Mouse (Mus musculus) hindbrain, embryonic 13.5 days (tissue): ENCODE measurements at regions not wholly inside any gene's neighbourhood (a gene's known extent, or its start where the extent isn't known, plus 50 kb on each side); places are given as distances from the start of the nearest gene placed in this dataset.
A peak's percentile ranks its signal among the peaks of the same experiment; 100 is the strongest.

Experiments
- ATAC-seq: fragments of 200-750 bp; cut with Nextera tagmentation; 2 replicates; pipeline ENCODE4 v1.8.0; 2017; ENCODE audit warnings: moderate TSS enrichment; ENCODE audit not compliant: low FRiP score
- H3K27ac ChIP-seq: fragments of 300-500 bp; sonication (generic); 2 replicates; pipeline ENCODE4 v1.5.1; 2015; ENCODE audit warnings: inconsistent platforms, mild to moderate bottlenecking, moderate library complexity
- H3K27me3 ChIP-seq: fragments of 300-500 bp; sonication (generic); 2 replicates; pipeline ENCODE4 v1.6.1; 2015; ENCODE audit warnings: mild to moderate bottlenecking, inconsistent platforms
- H3K36me3 ChIP-seq: fragments of 300-500 bp; sonication (generic); 2 replicates; pipeline ENCODE4 v1.6.1; 2015; ENCODE audit warnings: mild to moderate bottlenecking, inconsistent platforms
- H3K4me1 ChIP-seq: fragments of 300-500 bp; sonication (generic); replicated peaks from 2 replicates; pipeline ENCODE4 v1.6.1; 2015; ENCODE audit warnings: inconsistent platforms
- H3K4me2 ChIP-seq: fragments of 300-500 bp; sonication (generic); 2 replicates; pipeline ENCODE4 v1.6.1; 2015; ENCODE audit warnings: inconsistent platforms, mild to moderate bottlenecking, moderate library complexity
- H3K4me3 ChIP-seq: fragments of 300-500 bp; sonication (generic); 2 replicates; pipeline ENCODE4 v1.5.1; 2015; ENCODE audit warnings: mild to moderate bottlenecking, inconsistent platforms
- H3K9ac ChIP-seq: fragments of 300-500 bp; sonication (generic); 2 replicates; pipeline ENCODE4 v1.6.1; 2015; ENCODE audit warnings: mild to moderate bottlenecking, inconsistent platforms
- H3K9me3 ChIP-seq: fragments of 300-500 bp; sonication (generic); 2 replicates; pipeline ENCODE4 v1.6.1; 2016; ENCODE audit warnings: inconsistent platforms
- WGBS: fragments of 180-500 bp; shearing (Covaris S2); methylation state at CpG from one replicate; pipeline ENCODE4 v1.1.7; 2015; 5-methylcytosine and 5-hydroxymethylcytosine counted together

DNA sequence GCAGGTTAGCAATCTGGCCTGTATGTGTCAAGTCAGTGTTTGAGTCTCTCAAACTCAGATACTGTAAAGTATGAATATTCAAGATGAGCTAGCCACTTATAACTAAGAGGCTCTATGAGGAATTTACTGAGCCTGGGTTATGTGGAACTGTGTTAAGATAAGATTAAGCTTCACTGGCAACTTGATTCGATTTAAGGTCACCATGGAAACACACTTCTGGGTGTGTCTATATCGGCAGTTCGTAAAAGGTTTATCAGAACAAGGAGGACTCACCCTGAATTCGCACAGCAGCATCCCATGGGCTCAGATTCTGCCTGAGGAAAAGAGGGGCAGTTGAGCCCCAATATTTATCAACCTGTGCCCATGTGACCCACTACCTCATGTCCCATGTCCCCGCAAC, 224.7 kb downstream of the Sox4 start:
- ATAC-seq = no peak

DNA sequence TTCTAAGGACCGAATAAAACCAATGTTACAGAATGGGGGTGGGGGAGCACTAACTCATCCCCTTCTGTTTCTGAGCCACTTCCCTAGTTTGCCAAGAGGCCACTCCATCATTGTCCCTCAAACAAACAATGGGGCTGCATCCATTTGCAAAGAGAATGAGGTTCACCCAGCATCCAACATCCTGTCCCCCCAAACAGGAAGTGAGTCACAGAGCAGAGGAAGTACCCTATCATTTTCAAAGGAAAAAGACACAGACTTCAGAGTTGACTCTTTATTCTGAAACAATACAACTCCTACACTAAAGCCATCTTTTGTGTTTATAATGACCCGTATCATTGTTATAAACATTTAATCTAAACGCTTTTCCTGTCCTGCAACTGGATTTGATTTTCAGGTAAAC, 229.2 kb downstream of the Sox4 start:
- Histone ChIP-seq H3K4me1 (peaks cover 38% of the 10 kb centered on the region), H3K27me3 (no peaks in the 10 kb centered on the region), H3K27ac (peak overlapping the region; percentile 42; the same call in 1 of the 2 replicates), H3K36me3 (no peaks in the 10 kb centered on the region), H3K4me2 (no peak overlapping the region), H3K4me3 (no peak overlapping the region), H3K9ac (no peak overlapping the region), H3K9me3 (no peaks in the 10 kb centered on the region)
- ATAC-seq = no peak
- WGBS = 74% methylated on average over 3 of the region's 3 CpGs

More for the DNA sequence above, 224.7 kb downstream of the Sox4 start:
- Histone ChIP-seq H3K27me3 (no peaks in the 10 kb centered on the region), H3K4me1 (0 out of 2 replicates have a peak, but pooled peaks cover 8% of the 10 kb centered on the region), H3K27ac (no peak overlapping the region), H3K36me3 (no peaks in the 10 kb centered on the region), H3K4me3 (no peak overlapping the region), H3K4me2 (no peak overlapping the region), H3K9ac (no peak overlapping the region), H3K9me3 (no peaks in the 10 kb centered on the region)
- 85% methylated on average over 5 of the region's 5 CpGs for WGBS

DNA sequence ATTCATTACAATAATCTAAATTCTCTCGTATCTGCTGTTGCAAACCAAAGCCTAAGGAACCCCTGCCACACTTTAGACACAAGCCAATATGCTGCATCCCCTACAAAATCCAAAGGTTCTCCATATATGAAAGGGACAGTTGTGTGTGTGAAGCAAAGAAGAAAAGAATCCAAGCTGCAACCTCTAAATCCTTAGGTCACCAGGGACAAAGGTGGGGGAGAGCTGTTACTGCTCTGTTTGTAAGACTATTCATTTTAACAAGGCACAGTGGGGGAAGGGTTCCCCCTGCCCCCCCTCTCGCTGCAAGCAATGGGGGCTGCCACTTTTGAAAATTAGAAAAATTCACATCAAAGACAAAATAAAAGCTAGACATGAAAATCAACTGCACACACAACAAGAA, 231.4 kb downstream of the Sox4 start:
- no peak overlapping the region for H3K4me3 ChIP-seq
- WGBS = 45% methylated on average over 2 of the region's 2 CpGs
- H3K36me3 ChIP-seq = no peaks in the 10 kb centered on the region
- no peaks in the 10 kb centered on the region for H3K27me3 ChIP-seq
- no peak for ATAC-seq
- peak overlapping the region; percentile 80 for H3K27ac ChIP-seq
- peak overlapping the region; percentile 43 for H3K9ac ChIP-seq
- H3K9me3 ChIP-seq = no peaks in the 10 kb centered on the region
- H3K4me2 ChIP-seq = peak overlapping the region; percentile 8
- peaks cover 59% of the 10 kb centered on the region for H3K4me1 ChIP-seq

DNA sequence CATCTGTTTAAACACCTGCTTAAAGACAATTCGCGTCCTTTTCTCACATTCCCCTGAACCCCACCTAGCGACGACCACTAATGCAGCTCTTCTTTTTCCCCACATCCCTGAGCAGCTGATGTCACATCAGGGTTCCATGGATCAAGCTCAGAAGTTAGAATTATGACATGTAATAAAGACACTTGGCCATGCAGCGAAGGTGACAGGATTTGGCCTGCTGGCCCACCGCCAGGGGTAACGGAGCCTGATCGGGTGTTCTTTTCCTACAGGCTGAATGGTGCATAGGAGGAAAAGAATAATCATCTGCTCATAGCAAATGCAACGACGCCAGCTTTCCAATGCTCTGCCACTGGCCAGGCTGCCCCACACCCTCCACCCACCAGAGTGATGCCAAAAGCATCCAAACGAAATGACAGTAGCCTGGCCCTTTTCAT, 231.9 kb downstream of the Sox4 start:
- H3K27me3 ChIP-seq = no peaks in the 10 kb centered on the region
- H3K9ac ChIP-seq = peak overlapping the region; percentile 43
- H3K27ac ChIP-seq = peak overlapping the region; percentile 80
- H3K4me1 ChIP-seq = peaks cover 59% of the 10 kb centered on the region
- H3K36me3 ChIP-seq = no peaks in the 10 kb centered on the region
- 34% methylated on average over 11 of the region's 11 CpGs for WGBS
- H3K4me3 ChIP-seq = no peak overlapping the region
- H3K4me2 ChIP-seq = peak overlapping the region; percentile 8
- no peak; the same call in 1 of the 2 replicates for ATAC-seq
- H3K9me3 ChIP-seq = no peaks in the 10 kb centered on the region

DNA sequence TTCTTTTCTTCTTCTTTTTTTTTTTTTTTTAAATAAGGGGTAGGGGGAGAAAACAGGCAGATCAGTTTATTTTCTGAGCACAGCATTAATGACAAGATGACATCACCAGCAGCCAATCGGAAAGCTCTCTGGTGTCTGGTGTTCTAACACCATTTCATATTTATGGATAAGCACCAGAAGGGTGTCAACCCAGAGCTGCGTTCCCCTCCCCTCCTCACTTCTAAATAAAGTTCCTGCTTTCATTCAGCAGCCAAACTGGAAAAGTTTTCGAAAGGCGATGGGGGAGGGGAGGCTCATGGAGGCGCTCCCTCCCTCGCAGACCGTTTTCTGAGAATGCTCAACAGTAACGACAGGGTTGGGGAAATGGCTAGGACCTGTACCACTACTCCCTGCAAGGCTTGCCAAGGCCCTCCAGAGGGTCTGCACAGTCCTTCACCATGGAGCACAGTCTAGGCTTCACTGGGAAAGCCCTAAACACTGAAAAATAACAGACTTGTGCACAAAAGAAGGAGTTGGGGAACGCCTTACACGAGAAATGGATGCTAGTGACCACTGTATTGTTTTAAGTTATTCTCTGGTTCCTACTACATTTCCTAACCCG, 232.8 kb downstream of the Sox4 start:
- Histone ChIP-seq H3K4me2 (peak overlapping the region; percentile 33), H3K9ac (no peak overlapping the region), H3K4me3 (no peak overlapping the region), H3K27me3 (no peaks in the 10 kb centered on the region), H3K9me3 (no peaks in the 10 kb centered on the region), H3K4me1 (peaks cover 59% of the 10 kb centered on the region), H3K36me3 (no peaks in the 10 kb centered on the region), H3K27ac (peak overlapping the region; percentile 80)
- ATAC-seq = 0 out of 2 replicates have a peak, but pooled peaks have one; percentile 36
- 41% methylated on average over 11 of the region's 11 CpGs for WGBS

DNA sequence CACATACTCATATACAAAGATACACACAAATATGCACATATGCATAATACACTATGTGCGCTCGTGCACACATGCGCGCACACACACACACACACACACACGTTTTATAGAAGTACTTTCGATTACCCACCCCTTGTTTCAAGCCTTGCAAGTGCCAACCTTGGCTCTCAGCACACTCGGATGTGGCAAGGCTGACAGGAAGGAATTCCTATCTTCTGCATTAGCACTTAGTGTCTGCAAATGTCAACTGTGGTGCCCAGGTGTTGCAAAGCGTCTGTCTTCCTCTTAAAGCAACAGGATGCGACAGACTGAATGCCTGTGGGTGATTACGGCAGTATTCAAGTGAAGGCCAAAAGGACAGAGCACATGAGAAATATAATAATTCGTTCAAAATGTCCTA, 233.3 kb downstream of the Sox4 start:
- H3K4me2 ChIP-seq = no peak overlapping the region
- H3K27ac ChIP-seq = peak overlapping the region; percentile 63
- H3K4me1 ChIP-seq = peaks cover 59% of the 10 kb centered on the region
- no peak overlapping the region for H3K9ac ChIP-seq
- 63% methylated on average over 11 of the region's 11 CpGs for WGBS
- H3K36me3 ChIP-seq = no peaks in the 10 kb centered on the region
- H3K27me3 ChIP-seq = no peaks in the 10 kb centered on the region
- H3K4me3 ChIP-seq = no peak overlapping the region
- H3K9me3 ChIP-seq = no peaks in the 10 kb centered on the region
- ATAC-seq = no peak

DNA sequence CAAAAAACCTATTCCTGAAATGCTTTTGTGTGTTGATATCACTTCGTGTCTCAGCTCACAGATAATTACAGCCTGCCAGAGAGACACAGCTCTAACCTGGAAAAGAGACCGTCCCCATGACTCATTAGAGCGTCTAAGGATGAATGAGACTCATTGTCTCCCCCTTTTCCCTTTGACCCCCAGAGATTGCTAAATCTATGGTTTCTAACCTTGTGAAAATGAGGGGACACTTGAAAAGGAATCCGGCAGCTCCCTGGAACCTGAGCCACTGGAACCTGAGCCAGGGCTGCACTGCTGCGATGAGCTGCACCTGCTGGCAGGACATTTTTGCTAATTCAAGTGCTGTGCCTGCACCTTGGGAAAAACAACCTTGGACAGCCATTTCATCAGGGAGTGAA, 234.6 kb downstream of the Sox4 start:
- Histone ChIP-seq H3K27me3 (no peaks in the 10 kb centered on the region), H3K36me3 (no peaks in the 10 kb centered on the region), H3K4me3 (no peak overlapping the region), H3K9ac (peak overlapping the region; percentile 55; the same call in 1 of the 2 replicates), H3K9me3 (no peaks in the 10 kb centered on the region), H3K4me2 (0 out of 2 replicates have a peak overlapping the region, but pooled peaks have one; percentile 4), H3K27ac (peak overlapping the region; percentile 88), H3K4me1 (peaks cover 59% of the 10 kb centered on the region)
- ATAC-seq = no peak
- 24% methylated on average over 5 of the region's 5 CpGs for WGBS

DNA sequence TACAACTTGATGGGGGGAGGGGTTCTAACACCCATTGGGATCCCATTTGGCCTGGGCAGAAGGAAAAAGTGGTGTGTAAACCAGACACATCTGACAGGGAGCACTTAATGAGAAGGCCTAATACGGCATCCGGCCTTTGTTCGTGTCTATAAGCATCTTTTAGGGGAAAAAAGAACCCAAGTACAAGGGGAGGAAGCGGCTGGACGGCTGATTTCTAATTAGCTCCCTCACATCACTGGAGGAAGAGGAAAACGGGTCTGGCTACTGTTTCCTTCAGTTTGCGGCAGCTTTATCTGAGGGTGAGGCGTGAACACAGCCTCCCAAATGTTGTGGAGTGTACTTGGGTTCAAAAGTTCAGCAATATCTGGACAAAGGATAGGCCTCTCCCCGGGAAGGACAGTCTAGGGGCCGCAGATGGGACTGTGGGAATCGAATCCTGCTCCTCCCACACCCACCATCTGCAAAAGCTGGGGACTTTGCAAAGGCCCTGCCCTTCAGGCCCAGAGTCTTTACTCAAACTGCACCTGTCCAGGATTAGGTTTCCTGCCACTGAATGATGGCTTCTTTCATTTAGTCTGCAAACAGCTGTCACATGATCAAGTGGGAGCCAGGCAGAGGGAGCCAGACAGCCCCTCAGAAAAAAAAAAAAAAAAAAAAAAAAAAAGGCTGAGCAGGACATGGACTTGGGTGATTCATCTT, 235.2 kb downstream of the Sox4 start:
- H3K36me3 ChIP-seq = no peaks in the 10 kb centered on the region
- peaks cover 59% of the 10 kb centered on the region for H3K4me1 ChIP-seq
- WGBS = 9% methylated on average over 11 of the region's 11 CpGs
- no peaks in the 10 kb centered on the region for H3K27me3 ChIP-seq
- no peaks in the 10 kb centered on the region for H3K9me3 ChIP-seq
- H3K27ac ChIP-seq = peak overlapping the region; percentile 88
- no peak overlapping the region for H3K4me3 ChIP-seq
- 0 out of 2 replicates have a peak overlapping the region, but pooled peaks have one; percentile 4 for H3K4me2 ChIP-seq
- ATAC-seq = peak; percentile 12
- H3K9ac ChIP-seq = peak overlapping the region; percentile 55

DNA sequence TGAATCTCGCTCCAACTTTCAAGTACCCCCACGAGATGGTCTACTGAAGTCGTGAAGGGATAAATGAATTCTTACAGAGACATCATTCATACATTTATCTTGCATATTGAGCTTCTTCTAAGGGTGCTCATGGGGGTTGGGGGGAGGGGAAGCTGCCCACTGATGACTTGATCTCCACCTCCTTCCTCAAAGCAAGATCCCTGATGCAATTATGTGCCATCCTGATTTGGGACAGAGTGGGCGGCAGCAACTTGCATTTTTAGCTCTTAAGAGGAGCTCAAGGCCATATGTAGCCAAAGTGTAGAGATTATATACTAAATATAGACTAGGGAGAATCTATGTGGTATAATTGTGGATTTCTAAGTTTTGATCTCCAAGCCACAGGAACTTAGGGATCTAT, 236.1 kb downstream of the Sox4 start:
- no peak for ATAC-seq
- 81% methylated on average over 4 of the region's 4 CpGs for WGBS
- Histone ChIP-seq H3K36me3 (no peaks in the 10 kb centered on the region), H3K4me3 (no peak overlapping the region), H3K27me3 (no peaks in the 10 kb centered on the region), H3K27ac (peak overlapping the region; percentile 88), H3K9ac (no peak overlapping the region), H3K4me1 (peaks cover 50% of the 10 kb centered on the region), H3K4me2 (no peak overlapping the region), H3K9me3 (no peaks in the 10 kb centered on the region)

DNA sequence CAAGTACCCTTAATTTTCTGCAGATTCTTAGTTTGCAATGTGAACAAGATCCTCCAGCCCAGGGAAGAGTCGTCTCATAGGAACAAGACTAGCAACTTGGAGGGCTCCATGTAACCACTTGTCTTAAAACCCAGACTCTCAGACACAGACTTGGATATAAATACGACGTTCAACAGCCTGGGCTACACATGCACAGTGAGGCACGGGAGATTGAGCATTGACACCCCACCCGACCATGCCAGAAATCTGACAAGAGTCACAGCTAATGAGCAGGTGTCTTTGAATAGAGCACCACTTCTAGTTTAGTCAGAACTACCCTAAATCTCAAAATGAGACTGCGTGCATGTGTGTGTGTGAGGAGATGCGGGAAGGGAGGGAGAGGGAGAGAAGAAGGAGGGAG, 243.5 kb downstream of the Sox4 start:
- no peak overlapping the region for H3K9ac ChIP-seq
- no peak overlapping the region for H3K4me3 ChIP-seq
- peaks cover 9% of the 10 kb centered on the region for H3K4me1 ChIP-seq
- H3K4me2 ChIP-seq = no peak overlapping the region
- ATAC-seq = peak; percentile 34; the same call in 1 of the 2 replicates
- no peaks in the 10 kb centered on the region for H3K27me3 ChIP-seq
- no peak overlapping the region for H3K27ac ChIP-seq
- 73% methylated on average over 7 of the region's 7 CpGs for WGBS
- H3K9me3 ChIP-seq = no peaks in the 10 kb centered on the region
- no peaks in the 10 kb centered on the region for H3K36me3 ChIP-seq

DNA sequence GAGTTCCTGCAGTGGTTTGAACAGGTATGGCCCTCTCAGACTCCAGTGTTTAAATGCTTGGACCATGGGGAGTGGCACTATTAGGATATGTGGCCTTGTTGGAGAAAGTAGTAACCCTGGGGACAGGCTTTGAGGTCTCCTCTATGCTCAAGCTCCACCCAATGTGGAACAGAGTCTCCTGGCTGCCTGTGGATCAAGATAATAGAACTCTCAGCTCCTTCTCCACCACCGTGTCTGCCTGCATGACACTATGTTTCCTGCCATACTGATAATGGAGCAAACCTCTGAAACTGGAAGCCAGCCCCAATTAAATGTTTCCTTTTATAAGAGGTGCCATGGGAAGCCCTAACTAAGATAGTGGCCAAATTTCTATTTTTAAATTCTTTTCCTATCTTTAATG, 252.2 kb downstream of the Sox4 start:
- ATAC-seq = no peak
- no peak overlapping the region for H3K4me2 ChIP-seq
- no peaks in the 10 kb centered on the region for H3K27me3 ChIP-seq
- no peaks in the 10 kb centered on the region for H3K36me3 ChIP-seq
- H3K4me1 ChIP-seq = peaks cover 17% of the 10 kb centered on the region
- 62% methylated on average over 1 of the region's 1 CpGs for WGBS
- no peak overlapping the region for H3K9ac ChIP-seq
- H3K9me3 ChIP-seq = no peaks in the 10 kb centered on the region
- no peak overlapping the region for H3K27ac ChIP-seq
- H3K4me3 ChIP-seq = no peak overlapping the region

DNA sequence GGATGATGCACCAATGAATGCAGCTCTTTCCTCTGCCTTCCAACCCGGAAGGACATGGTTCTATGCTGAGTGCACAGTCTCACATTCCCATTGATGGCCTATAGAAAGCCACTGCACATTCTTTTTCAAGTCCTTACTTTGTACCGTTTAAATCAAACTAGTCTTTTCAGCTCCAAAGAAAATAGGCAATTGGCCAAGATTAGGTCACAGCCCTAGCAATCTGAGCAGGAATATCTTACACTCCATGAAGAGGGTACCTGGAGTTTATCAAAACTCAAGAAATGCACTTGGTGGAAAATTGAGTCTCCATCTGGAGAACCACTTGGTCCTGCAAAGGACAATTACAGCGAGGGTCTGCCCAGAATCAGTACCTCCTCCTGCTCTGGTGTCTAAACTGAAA, 253.4 kb downstream of the Sox4 start:
- Histone ChIP-seq H3K4me3 (no peak overlapping the region), H3K9ac (no peak overlapping the region), H3K36me3 (no peaks in the 10 kb centered on the region), H3K4me2 (no peak overlapping the region), H3K9me3 (no peaks in the 10 kb centered on the region), H3K27me3 (no peaks in the 10 kb centered on the region), H3K27ac (no peak overlapping the region), H3K4me1 (peaks cover 17% of the 10 kb centered on the region)
- WGBS = 78% methylated on average over 3 of the region's 3 CpGs
- ATAC-seq = no peak
